Mouse (Mus musculus) spleen, adult 2 months (tissue): Measurements from ENCODE around the gene Styx.

Experiments
- CTCF ChIP-seq: fragments of 200-500 bp; IDR thresholded peaks from 2 replicates; pipeline ENCODE4 v1.5.1; 2011; ENCODE audit warnings: mild to moderate bottlenecking, inconsistent platforms; ENCODE audit not compliant: insufficient read depth, insufficient read length, insufficient replicate concordance; ENCODE audit errors: extremely low read depth
- POLR2A ChIP-seq: fragments of 200-500 bp; IDR thresholded peaks from 2 replicates; pipeline ENCODE4 v1.6.1; 2011; ENCODE audit warnings: low read depth, low read length, inconsistent platforms

- TF ChIP-seq CTCF (no peak), POLR2A (no peak)
Measured at GRCm38 (mm10) chr14:45452148-45452547, 101.3 kb downstream of the Styx start.
